Mouse (Mus musculus) cerebellum, adult 18-20 months (tissue): ENCODE measurements at regions not wholly inside any gene's neighbourhood (a gene's known extent, or its start where the extent isn't known, plus 50 kb on each side); places are given as distances from the start of the nearest gene placed in this dataset.

Source experiments
- DNase-seq, 2 experiments: peaks; one replicate each; pipeline ENCODE4 v3.0.0; 2021

DNA sequence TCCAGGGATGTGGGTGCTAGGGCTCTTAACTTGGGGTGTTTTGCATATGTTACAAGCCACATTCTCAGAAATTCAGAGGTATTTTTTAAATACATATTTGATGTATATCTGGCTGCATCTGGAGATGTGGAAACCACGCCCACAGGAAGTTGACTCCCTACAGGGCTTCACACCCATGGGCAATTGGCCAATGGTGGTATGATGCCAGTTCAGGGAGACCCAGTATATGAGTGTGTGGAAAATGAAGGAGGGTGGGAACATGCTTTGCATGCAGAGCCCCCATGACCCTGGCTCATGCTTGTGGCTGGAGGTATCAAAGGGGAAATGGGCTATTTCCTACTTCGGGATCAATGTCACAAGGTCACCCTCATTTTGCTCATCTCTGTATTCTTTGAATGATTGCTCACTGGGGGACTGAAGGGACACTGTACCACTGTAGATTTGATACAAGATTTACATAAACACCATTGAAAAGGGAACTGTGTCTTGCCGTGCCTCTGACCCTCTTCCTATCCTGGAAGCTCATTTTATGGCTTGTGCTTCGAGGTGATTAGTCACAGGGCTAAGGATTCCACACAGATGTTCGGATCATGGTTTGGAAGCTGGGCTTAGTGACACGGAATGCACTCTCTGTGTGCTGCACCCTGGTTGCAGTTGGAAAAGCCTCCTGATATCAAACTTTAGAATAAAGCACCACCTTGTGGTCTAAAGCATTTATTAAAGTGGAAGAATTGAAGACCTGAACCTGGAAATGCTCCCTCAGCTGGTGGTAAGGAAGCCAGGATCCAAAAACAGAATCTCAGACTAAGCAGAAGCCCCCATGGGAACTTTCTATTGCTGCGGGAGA, 56.8 kb upstream of the Edn1 start:
- DNase-seq: peak; percentile 4 to 15

DNA sequence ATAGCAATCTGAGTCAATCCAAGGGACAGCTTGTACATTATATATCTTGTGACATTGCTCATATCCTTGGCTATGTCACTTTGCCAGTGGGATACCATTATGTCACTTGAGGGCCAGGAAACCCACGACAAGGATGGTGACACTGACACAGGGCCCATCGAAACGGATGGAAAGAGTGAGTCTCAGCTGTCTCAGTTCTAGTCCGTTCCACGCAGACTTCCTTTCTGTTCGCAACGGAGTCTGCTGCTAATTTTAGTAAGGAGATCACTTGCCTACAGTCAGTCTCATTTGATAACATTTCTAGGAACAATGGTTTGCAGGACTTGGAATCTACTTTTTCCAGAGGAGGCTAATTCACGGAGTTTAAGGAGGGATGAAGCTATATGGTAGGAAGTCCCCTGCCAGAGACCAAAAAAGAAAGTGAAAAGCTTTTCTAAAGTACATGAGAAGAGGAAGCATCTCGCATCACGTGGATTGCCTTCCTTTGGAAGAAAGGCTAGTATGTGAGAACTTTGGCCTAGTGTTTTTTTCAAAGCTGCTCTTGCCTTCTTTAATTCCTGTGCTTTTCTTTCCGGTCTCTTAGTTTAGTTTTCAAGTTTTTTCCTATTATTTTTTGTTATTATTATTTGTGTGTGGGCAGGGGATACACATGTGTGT, 55.4 kb upstream of the Edn1 start:
- DNase-seq: no peak
